Mouse (Mus musculus) myocyte (in vitro differentiated cells): ENCODE results near the gene Larp4b. TPM values are rescaled to one million over a fixed set of nuclear protein-coding genes. Genes with fewer than 3 reads are reported as not detected.
A peak's percentile ranks its signal among the peaks of the same experiment; 100 is the strongest.

Experiments
- H3K27me3 ChIP-seq: one replicate; pipeline ENCODE4 v1.6.1; 2011; ENCODE audit not compliant: control insufficient read depth, insufficient read depth, insufficient read length
- H3K36me3 ChIP-seq: one replicate; pipeline ENCODE4 v1.6.1; 2011; ENCODE audit not compliant: control insufficient read depth, insufficient read depth
- H3K4me2 ChIP-seq: one replicate; pipeline ENCODE4 v1.6.1; 2011; ENCODE audit warnings: low read depth, control low read depth
- H3K4me3 ChIP-seq: one replicate; pipeline ENCODE4 v1.5.1; 2011; ENCODE audit warnings: mild to moderate bottlenecking, control low read depth, moderate library complexity
- H3K79me2 ChIP-seq: one replicate; pipeline ENCODE4 v1.6.1; 2011; ENCODE audit not compliant: control insufficient read depth, insufficient read depth
- H3ac ChIP-seq: one replicate; pipeline ENCODE4 v1.6.1; 2011; ENCODE audit not compliant: control insufficient read depth, insufficient read length
- CEBPB ChIP-seq: IDR thresholded peaks from 2 replicates; pipeline ENCODE4 v1.6.1; 2011; ENCODE audit warnings: mild to moderate bottlenecking, moderate library complexity; ENCODE audit not compliant: poor library complexity, insufficient read depth, severe bottlenecking
- E2F4 ChIP-seq: IDR thresholded peaks from one replicate; pipeline ENCODE4 v1.6.1; 2011; ENCODE audit warnings: mild to moderate bottlenecking, control low read depth, moderate library complexity; ENCODE audit not compliant: insufficient read depth
- MAX ChIP-seq: IDR thresholded peaks from one replicate; pipeline ENCODE4 v1.6.1; 2011; ENCODE audit warnings: low read depth, mild to moderate bottlenecking, control low read depth
- MYOD1 ChIP-seq, 3 experiments: IDR thresholded peaks; one replicate each; pipeline ENCODE4 v1.6.1; 2011; ENCODE audit warnings: control low read depth in 2 of 3, low read depth in 2 of 3, mild to moderate bottlenecking in 2 of 3, moderate library complexity in 1 of 3; ENCODE audit not compliant: insufficient read length in 2 of 3, control insufficient read depth in 1 of 3
- MYOG ChIP-seq, 3 experiments: IDR thresholded peaks; one replicate each; pipeline ENCODE4 v1.6.1; 2011; ENCODE audit warnings: control low read depth in 2 of 3, low read depth in 2 of 3, mild to moderate bottlenecking in 2 of 3; ENCODE audit not compliant: insufficient read length in 2 of 3, control insufficient read depth in 1 of 3, insufficient read depth in 1 of 3
- POLR2A ChIP-seq: IDR thresholded peaks from one replicate; pipeline ENCODE4 v1.6.1; 2011; ENCODE audit warnings: low read depth, mild to moderate bottlenecking, control low read depth, moderate library complexity; ENCODE audit not compliant: insufficient read length
- POLR2AphosphoS2 ChIP-seq: IDR thresholded peaks from one replicate; pipeline ENCODE4 v1.6.1; 2011; ENCODE audit warnings: low read depth, control low read depth; ENCODE audit not compliant: insufficient read length
- REST ChIP-seq: IDR thresholded peaks from one replicate; pipeline ENCODE4 v1.6.1; 2011; ENCODE audit warnings: mild to moderate bottlenecking, control low read depth, moderate library complexity; ENCODE audit not compliant: insufficient read depth, insufficient read length
- SRF ChIP-seq: IDR thresholded peaks from one replicate; pipeline ENCODE4 v1.6.1; 2011; ENCODE audit warnings: low read depth; ENCODE audit not compliant: control insufficient read depth, insufficient read length
- TCF12 ChIP-seq: IDR thresholded peaks from one replicate; pipeline ENCODE4 v1.6.1; 2011; ENCODE audit warnings: mild to moderate bottlenecking, control low read depth; ENCODE audit not compliant: poor library complexity, insufficient read depth, severe bottlenecking
- TCF3 ChIP-seq: IDR thresholded peaks from one replicate; pipeline ENCODE4 v1.6.1; 2011; ENCODE audit warnings: low read depth, control low read depth; ENCODE audit not compliant: insufficient read length
- USF1 ChIP-seq: IDR thresholded peaks from one replicate; pipeline ENCODE4 v1.6.1; 2011; ENCODE audit warnings: low read depth, mild to moderate bottlenecking, control low read depth, moderate library complexity
- polyA plus RNA-seq: library from polyadenylated mRNA; unstranded; fragments of >200 nt; fragmentation: generic; extraction: Trizol; gene quantifications from one replicate; pipeline ENCODE4 v1.2.1, GENCODE M21; 2012; ENCODE audit warnings: missing spikeins

The Larp4b gene
- polyA plus RNA-seq, 1 experiment, result 20.3 TPM

DNA sequence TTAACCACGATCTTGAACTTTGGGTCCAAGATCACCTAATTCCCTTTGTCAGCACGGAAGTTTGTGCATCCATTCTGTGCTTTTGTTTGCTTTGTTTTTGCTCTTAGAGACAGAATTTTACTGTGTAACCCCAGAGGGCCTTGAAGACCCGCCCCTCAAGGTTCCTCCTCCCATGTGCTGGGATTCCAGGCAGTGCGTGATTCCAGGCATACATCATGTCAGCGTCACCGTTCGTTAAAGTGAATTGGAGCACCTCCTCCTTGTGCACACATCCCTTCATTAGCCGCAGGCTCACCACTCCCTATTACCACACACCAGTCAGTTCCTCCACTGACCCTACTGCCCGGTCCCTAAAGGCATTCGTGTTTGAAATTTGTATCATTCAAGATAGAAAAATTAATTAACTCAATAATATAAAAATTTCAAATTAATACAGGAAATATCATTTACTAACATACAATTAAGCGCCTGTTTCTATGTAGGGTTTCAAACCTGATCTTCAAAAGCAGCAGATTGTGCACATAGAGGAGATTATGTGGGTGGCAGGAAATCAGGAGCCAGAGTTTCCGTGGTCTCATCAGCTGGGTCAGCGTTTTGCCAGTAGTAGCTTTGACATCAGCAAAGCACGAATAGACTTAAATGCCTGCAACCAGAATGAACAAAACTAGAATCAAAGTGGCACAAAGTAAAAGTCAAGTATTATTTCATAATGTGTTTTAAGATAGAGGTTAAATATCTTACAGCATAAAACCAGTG is 11.4 kb upstream of the Larp4b start:
- H3K4me2 ChIP-seq, result no peak overlapping the region
- no peaks in the 10 kb centered on the region for H3K79me2 ChIP-seq
- no peaks in the 10 kb centered on the region for H3K27me3 ChIP-seq
- no peak overlapping the region for H3ac ChIP-seq
- H3K36me3 ChIP-seq, result no peaks in the 10 kb centered on the region
- no peak overlapping the region for H3K4me3 ChIP-seq
- TF ChIP-seq POLR2A, result no peak
- TF ChIP-seq TCF3, result no peak
- TF ChIP-seq POLR2AphosphoS2, result no peak
- TF ChIP-seq CEBPB, result no peak

DNA sequence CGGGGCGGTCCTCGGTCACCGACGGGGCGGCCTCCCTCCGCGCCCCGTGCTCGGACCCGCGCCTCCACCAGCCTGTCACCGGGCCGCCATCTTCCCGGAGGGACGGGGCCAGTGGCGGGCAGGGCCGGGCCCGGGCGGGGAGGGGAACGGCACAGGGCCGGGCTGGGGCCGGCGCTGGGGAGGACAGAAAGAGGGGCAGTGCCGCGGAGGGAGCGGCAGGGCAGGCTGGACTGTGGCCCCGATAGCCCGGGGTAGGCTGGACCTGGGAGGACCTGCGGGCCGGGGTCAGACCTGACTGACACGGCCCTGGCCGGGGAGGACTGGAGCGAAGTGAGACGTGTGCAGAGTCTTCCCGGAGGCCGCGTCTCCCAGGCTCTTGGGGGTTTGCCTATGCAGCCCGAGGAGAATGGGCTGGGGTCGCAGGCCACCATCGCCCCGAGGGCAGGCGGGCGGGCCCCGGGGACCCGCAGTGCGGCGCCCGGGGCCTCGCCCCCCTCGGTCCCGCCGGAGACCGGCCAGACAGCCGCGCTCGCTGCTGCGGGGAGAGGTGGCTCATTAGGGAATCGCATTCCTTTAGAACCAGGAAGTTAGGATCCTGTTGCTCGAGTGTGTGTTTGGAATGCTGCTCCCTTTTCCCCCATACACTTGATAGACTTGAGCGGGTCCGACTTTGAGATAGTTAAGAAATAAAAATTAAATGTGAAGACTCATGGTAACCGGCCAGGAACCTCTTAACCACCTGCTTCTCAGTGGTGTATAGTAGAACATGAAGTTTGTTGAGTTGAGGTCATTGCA is 702 bp downstream of the Larp4b start:
- Histone ChIP-seq H3K79me2 (peaks cover 53% of the 10 kb centered on the region), H3K36me3 (no peaks in the 10 kb centered on the region), H3K4me3 (peak overlapping the region; percentile 33), H3K4me2 (peak overlapping the region; percentile 85), H3K27me3 (no peaks in the 10 kb centered on the region), H3ac (peak overlapping the region; percentile 59)
- no peak for TF ChIP-seq USF1
- no peak for TF ChIP-seq MAX
- no peak for TF ChIP-seq SRF
- no peak for TF ChIP-seq REST
- TF ChIP-seq POLR2A, result no peak
- no peak for TF ChIP-seq TCF12
- TF ChIP-seq E2F4, result no peak
- no peak for TF ChIP-seq TCF3
- TF ChIP-seq MYOD1 (IDR thresholded peaks at IDR 0.05; ENCODE audit: control insufficient read depth in 1 of 3, insufficient read length in 2 of 3, low read depth in 2 of 3), result no peak
- TF ChIP-seq POLR2AphosphoS2, result no peak

DNA sequence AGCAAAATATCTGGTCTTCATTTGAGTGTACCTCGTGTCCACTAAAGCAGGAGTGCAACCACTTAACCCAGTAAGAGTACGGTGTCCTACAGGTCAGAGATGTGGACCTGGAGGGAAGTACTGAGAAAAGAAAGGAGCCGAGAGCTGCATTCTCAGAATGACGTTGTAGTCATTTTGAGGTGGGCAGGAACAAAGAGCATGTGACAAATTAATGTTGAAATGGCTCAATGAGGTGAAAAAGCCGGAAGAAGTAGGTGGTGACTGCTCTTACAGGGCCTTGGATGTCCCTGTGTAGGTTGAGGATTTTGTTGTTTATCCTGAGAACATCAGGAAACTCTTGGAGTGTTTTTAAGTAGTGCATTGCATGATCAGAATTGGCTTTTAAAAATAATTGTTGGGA is 5.6 kb downstream of the Larp4b start:
- peaks cover 3% of the 10 kb centered on the region for H3K36me3 ChIP-seq
- peaks cover 100% of the 10 kb centered on the region for H3K79me2 ChIP-seq
- H3K4me2 ChIP-seq, result no peak overlapping the region
- H3K4me3 ChIP-seq, result no peak overlapping the region
- no peak overlapping the region for H3ac ChIP-seq
- H3K27me3 ChIP-seq, result no peaks in the 10 kb centered on the region
- TF ChIP-seq MYOG (IDR thresholded peaks at IDR 0.05; ENCODE audit: control insufficient read depth in 1 of 3, insufficient read depth in 1 of 3, insufficient read length in 2 of 3, low read depth in 2 of 3) (no peak), SRF (no peak), POLR2AphosphoS2 (no peak), MAX (no peak), TCF3 (no peak)

DNA sequence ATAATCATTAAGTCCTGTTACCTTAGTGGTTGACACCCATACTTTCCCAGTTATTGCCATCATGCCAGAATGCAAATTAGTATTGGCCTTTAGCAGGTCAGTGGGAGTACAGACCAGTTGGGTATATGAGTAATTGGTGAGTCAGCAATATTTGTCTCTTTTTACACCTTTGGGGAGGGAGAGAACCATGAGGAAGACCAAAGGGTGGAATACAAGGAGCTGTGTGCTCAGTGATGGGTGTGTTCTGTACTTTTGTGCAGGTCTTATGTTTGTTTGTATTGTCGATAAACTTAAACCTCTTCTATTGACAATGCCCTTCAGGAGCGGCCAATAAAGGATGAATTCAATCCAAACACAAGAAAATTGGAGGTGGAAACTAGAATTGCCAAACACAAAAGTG is 6.8 kb downstream of the Larp4b start:
- TF ChIP-seq TCF12, result no peak
- TF ChIP-seq E2F4, result no peak
- no peak for TF ChIP-seq SRF
- TF ChIP-seq CEBPB, result no peak
- no peak for TF ChIP-seq POLR2A
- TF ChIP-seq TCF3, result no peak
- no peak for TF ChIP-seq REST
- no peak for TF ChIP-seq POLR2AphosphoS2
- TF ChIP-seq MYOD1 (IDR thresholded peaks at IDR 0.05; ENCODE audit: control insufficient read depth in 1 of 3, insufficient read length in 2 of 3, low read depth in 2 of 3), result no peak
- no peak for TF ChIP-seq USF1
- TF ChIP-seq MYOG (IDR thresholded peaks at IDR 0.05; ENCODE audit: control insufficient read depth in 1 of 3, insufficient read depth in 1 of 3, insufficient read length in 2 of 3, low read depth in 2 of 3), result no peak
- no peak for TF ChIP-seq MAX
- H3K4me2 ChIP-seq, result no peak overlapping the region
- no peak overlapping the region for H3K4me3 ChIP-seq

DNA sequence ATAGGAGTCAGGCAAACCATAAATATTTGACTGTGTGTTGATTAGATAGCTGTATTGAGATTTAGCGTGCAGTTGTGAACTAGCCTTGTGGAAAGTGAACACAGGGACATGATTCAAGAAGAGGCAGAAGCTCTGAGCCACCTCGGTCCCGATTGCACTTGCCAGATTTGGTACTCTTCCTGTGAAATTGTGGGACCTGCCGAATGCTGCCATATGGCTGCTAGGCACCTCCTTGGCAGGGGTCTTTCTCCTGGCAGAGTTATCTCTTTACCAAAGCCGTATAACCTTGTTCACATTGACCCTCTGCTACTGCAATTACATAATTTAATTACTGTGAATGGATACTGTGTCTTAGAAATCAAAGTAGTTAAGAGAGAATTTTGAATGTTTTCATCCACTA is 12.6 kb downstream of the Larp4b start:
- peaks cover 98% of the 10 kb centered on the region for H3K79me2 ChIP-seq
- no peaks in the 10 kb centered on the region for H3K27me3 ChIP-seq
- no peak overlapping the region for H3K4me3 ChIP-seq
- no peak for TF ChIP-seq POLR2AphosphoS2
- TF ChIP-seq REST, result no peak
- TF ChIP-seq E2F4, result no peak
- no peak for TF ChIP-seq MYOG (IDR thresholded peaks at IDR 0.05; ENCODE audit: control insufficient read depth in 1 of 3, insufficient read depth in 1 of 3, insufficient read length in 2 of 3, low read depth in 2 of 3)
- no peak for TF ChIP-seq TCF3
- TF ChIP-seq SRF, result no peak
- no peak for TF ChIP-seq POLR2A
- no peak for TF ChIP-seq MYOD1 (IDR thresholded peaks at IDR 0.05; ENCODE audit: control insufficient read depth in 1 of 3, insufficient read length in 2 of 3, low read depth in 2 of 3)
- TF ChIP-seq MAX, result no peak
- TF ChIP-seq CEBPB, result no peak
- TF ChIP-seq TCF12, result no peak
- no peak for TF ChIP-seq USF1
- H3K4me2 ChIP-seq, result no peak overlapping the region
- H3ac ChIP-seq, result no peak overlapping the region
- H3K36me3 ChIP-seq, result peaks cover 8% of the 10 kb centered on the region

More for the DNA sequence above, 6.8 kb downstream of the Larp4b start:
- Histone ChIP-seq H3K27me3 (no peaks in the 10 kb centered on the region), H3K79me2 (peaks cover 100% of the 10 kb centered on the region), H3ac (no peak overlapping the region), H3K36me3 (peaks cover 4% of the 10 kb centered on the region)
